Mouse (Mus musculus) kidney, adult 11 months (tissue): ENCODE data around the gene Primpol.

ENCODE experiments used
- DNase-seq: peaks from one replicate; pipeline ENCODE4 v3.0.0; 2022

The Primpol gene

DNA sequence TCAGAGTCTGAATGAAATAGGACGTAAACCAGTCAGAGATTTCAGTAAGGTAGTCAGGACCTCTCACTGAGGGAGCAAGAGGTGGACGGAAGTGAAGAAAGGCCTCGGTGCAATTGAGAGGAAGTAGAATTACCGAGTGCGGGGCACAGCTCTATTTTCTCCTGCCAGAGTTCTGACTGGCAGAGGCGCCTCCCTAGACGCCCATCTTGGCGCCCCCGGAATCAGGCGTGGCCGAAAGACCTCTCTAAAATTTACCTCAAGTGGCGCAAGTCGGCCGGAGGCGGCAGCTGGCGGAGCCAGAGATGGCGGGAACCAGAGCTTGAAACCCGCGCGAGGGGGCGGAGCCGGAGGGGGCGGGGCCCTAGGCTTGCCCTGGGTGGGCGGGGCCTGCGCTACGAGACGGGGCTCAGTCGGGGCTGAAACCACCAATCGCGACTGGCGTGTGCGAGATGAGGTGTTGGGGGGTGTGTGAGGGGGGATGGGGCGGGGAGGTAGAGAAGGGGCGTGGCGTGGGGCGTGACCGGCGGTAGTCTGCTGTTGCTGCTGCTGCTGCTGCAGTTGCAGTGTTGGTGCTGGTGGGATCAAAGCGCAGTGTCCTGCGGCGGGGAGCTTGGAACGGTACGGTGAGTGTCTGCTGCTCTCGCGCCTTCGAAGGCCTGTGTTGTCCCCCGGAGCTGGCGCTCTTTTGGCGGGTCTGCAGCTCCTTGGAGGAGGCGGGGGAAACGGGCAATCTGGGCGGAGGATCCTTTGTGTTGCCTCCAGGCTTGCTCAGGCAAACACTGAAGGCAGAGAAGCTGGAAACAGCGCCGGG lies at the start of gene Primpol, which contains the start of gene Casp3:
Gene Primpol, minus strand, starts transcription at position 334 of the 811 bp plus-strand sequence.
Gene Casp3, plus strand, starts transcription at position 413 of the 811 bp plus-strand sequence.
- peak; percentile 94 for DNase-seq

DNA sequence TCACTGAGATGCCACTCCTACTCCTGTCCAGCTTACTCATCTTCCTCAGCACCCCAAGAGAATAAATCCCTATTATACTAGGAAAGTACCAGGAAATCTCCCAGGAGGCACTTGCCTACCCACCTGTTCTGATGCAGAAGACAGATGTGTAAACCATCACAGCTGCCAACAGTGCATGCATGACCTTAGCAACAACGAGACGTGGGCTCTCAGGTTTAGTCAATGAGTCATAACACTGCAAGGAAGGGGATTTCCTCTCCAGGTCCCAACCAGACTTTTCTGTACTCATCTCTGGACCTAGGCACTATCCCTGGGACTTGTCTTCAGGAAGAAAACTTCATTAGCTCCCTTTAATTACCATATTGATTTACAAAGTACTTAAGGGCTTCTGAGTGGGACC lies 38.9 kb upstream of the Primpol start:
- no peak for DNase-seq

DNA sequence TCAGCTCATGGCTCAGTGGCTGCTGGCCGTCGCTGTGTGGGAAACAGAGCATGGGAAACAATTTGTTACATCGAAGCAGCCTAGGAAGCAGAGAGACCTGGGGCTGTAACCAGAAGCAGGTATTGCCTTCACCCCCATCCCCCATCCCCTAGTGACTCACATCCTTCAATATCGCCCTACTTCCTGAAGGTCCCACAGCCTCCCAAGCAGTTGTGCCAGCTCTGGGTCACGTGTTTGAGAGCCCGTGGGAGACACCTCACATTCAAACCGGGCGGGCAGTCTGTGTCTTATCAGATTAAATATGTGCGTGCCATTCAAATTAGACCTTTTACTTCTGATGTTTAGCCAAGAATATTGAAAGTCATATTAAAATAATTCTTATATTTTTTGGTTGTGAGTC lies 34.9 kb upstream of the Primpol start:
- peak; percentile 39 for DNase-seq

DNA sequence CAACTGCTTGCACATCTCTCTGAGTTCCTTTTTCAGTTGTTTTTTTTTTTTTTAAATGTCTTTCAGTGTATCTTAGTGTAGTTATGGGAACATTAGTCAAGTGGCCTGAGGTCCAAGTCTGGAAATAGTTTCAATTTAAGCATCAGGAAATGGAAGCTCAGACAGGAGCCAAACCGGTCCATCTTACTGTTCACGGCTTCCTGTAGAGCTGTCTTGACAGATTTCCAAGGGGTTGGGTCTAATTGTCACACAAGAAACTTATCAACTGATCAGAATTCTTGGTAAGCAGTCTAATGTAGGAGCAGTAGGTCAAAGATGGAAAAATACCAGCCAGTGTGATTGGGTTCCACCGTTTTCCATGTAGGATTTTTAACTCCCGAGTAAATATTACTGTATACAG lies 31.4 kb upstream of the Primpol start:
- peak; percentile 34 for DNase-seq

DNA sequence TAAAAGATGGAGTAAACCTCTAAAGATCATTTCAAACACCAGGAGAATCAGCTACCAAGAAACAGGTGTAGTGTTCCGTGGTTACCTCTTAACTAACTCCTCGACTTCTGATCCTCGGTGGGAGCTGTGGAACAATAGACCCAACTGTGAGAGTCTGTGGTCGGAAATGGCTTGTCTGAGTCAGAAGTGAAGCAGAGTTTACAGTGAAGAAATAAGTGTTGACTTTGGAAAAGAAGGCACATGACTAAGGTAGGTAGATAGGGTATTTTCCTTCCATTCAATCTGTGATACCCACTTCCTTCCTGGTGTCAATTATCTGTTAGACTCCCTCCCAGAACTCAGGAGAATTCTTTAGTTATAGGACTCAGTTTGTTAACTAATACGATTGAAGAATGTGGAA lies 24.3 kb upstream of the Primpol start:
- DNase-seq, result no peak

DNA sequence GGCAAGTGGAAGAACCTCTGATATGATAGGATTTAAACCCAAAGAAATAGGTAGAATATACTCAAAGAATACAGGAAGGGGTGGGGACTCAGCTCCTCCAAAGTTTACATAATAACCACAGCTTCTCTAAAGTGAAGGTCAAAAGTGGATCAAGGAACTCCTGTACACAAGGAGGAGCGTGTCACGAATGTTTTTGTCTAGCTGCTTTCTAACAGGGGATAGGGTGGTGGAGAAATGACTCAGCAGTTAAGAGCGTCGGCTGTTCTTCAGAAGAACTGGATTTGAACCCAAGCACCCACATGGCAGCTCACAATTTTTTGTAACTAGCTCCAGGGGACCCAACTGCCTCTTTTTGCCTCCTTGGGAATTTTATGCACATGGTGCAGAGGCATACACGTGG lies 22.8 kb upstream of the Primpol start:
- DNase-seq, result no peak

DNA sequence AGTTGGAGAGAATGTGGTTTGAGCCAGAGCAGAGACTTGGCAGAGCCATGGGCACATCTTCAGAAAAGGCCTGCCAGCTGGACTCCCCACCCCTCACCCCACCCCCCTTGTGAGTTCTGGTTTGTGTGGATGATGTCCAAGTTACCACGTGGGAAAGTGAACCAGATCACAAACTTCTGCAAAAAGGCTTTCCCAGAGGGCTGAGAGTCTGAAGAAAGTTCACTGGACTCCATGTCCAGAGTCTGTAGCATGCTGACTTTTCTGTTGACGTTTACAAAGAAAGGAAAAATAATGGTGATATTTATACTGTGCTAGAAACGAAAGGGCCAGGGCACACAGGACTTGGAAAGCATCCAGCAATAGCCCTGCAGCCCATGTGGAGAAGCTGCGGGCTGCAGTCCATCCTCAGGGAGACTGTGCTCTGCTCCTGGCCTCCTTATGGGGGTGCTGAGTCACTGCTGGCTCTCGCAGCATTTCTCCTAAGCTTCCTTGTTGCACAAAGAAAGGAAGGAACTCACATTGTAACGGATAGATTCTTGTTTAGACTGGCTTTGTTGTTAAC lies 22.1 kb upstream of the Primpol start:
- peak; percentile 52 for DNase-seq

DNA sequence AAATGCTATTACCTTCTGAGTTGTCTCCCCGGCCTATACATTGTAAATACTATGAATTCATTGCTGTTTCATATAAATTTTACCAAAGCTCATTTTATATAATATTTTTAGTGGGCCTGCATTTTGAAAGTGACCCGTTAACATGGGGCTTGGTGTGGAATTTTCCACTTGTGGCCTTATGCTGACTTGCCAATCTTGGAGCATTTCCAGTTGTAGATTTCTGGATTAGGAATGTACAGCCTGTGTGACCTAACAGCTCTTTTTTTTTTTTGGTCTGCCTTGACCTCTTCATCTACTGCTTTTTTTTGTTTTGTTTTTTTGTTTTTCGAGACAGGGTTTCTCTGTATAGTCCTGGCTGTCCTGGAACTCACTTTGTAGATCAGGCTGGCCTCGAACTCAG lies 13.9 kb upstream of the Primpol start:
- DNase-seq, result no peak

DNA sequence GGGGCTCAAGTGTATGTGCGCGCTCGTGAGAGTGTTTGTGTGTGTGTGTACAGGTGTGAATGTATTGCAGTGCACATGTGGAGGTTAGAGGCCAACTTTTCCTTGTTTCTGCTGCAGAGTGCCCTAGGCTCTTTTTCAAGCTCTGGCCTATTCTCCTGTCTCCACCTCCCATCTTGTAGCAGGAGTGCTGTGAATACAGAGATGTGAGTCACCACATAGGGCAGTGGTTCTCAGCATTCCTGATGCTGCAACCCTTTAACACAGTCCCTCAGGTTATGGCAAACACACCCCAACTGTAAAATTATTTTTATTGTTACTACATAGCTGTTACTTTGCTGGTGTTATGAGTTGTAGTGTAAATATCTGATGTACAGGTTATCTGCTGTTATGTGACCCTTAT lies 13.4 kb upstream of the Primpol start:
- no peak for DNase-seq

DNA sequence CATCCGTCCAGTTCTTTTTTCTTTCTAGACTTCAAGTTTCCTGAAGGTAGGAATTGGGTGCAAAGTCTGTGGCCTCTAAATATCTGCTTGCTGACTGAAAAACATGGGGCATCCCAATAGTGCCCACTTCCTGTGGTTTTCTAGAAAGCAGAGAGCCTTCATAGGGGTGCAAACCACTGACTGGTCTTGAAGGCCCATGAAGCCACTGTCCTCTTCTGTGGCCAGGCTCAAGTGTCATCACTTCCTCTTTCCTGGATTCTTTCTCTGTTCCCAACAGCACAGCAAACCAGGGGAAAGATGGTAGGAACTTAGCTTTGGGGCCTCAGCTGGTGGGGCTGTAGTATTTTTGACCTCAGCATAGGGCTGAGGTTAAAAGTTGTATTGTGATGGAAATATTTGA lies 11.6 kb upstream of the Primpol start:
- no peak for DNase-seq

DNA sequence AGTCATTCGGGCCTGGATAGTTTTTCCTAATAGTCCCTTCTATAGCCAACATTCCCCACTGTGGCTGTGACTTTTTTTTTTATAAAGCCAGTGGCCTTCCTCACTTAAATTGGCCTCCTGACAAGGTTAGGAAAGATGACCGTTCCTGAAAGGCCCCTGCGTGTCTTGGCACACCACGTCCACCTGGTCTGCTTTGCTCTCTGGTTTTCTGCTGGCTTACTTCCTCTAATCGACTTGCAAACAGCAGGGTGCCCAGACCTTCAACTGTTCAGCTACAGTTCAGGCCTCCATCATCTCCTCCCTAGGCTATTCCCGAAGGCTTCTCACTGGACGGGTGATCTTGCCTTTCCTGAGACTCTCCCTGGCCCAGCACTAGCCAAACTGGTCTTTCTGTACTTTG lies 10.9 kb upstream of the Primpol start:
- peak; percentile 22 for DNase-seq

DNA sequence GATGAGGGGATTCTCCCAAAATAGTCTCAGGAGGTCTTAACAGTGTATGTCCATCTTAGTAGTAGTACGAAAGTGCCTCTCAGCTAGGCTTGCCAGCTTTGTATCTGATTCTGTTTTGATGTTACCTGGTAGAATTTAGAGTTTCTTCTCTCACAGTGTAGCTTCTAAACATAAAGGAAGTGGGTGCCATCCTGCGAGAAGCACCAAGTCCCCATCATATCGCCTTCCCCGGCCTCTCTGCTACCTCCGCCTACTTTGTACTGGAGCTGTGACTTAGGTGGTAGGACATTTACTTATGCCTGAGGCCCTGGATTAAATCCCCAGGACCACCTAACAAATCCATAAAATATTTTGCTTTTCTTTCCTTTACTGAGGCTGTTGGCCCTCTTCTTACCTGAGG lies 9.6 kb upstream of the Primpol start:
- no peak for DNase-seq

DNA sequence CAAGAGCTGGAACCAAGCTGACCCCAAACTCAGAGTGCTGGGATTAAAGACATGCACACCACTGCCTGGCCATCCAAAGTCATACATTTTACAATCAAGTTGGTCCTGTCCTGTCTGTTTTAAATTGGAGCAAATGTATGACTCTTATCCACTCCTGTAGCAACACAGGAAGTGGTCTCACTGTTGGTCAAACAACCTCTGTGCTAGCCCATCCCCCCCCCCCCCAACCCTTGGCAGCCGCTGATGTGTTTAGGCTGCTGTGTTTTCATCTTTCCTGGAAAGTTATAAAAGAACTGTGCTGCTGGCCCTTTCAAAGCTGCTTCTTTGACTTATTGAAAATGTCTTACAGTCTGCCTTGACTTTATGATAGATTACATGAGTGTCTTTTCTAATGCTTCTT lies 8.2 kb upstream of the Primpol start:
- no peak for DNase-seq

DNA sequence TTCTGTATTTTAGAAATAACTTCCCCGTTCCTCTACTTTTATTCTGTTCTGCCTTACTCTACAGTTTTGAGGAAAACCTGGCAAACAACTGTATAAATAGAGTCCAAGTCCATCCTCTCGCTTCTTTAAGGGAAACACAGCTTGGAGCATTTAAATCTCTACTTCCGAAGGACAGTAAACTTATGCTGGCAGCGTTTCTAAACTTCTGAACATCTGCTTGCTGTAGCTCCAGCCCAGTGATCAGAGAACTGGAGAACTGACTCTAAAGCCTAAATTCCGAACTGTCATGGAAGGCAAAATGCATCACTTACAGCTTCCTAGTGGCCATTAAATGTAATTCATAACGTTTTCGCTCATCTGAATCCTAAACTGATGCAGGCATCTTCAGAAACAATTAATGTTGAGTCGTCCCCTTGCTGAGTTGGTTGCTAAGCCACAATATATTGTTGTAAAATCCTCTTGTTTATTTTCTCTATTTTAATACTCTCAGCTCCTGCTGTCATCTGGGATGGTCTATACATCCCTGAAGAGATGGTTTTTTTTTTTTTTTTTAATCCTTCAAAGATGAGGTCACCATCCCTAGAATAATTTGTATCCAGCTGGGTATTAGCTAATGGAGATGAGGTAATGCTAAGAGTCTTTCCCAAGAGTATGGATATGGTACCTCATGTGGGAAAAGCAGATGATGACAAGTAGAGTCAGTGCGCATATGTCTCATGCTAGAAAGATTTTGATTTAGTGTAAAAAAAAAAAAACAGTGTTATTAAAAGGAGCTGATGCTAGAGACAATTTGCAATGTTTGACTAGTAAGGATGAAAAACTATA lies 5.6 kb upstream of the Primpol start:
- no peak for DNase-seq

DNA sequence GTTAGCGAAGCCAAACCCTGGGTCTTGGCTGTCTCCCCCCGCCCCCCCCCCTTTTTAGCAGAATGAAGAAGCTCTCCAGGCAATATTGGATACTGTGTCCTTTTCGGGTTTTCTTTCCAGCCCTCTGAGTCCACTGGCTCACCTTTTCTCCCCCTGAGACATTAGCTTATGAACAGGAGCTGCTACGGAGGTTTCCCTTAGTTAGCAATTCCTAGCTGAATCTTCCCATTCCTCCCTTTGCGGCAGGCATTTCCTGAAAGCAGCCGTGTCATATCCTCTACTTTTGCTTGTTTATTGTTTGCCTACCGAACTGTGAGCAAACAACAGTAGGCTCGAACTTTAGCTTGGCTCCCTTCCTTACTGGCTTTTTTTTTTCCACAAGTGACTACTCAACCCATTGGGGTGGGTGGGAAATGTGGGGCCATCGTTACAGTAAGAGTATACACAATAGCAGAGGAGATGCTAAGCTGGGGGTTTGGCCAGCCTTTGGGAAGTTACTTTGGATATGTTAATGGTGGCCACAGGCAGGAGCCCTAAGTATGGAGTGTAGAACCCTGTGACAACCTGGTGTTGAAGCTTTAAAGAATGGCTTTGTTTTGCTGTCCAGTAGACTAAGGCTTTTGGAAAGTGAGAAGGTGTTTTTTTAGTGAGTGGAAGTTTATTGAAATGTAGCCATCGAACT lies 1.8 kb upstream of the Primpol start:
- no peak for DNase-seq

DNA sequence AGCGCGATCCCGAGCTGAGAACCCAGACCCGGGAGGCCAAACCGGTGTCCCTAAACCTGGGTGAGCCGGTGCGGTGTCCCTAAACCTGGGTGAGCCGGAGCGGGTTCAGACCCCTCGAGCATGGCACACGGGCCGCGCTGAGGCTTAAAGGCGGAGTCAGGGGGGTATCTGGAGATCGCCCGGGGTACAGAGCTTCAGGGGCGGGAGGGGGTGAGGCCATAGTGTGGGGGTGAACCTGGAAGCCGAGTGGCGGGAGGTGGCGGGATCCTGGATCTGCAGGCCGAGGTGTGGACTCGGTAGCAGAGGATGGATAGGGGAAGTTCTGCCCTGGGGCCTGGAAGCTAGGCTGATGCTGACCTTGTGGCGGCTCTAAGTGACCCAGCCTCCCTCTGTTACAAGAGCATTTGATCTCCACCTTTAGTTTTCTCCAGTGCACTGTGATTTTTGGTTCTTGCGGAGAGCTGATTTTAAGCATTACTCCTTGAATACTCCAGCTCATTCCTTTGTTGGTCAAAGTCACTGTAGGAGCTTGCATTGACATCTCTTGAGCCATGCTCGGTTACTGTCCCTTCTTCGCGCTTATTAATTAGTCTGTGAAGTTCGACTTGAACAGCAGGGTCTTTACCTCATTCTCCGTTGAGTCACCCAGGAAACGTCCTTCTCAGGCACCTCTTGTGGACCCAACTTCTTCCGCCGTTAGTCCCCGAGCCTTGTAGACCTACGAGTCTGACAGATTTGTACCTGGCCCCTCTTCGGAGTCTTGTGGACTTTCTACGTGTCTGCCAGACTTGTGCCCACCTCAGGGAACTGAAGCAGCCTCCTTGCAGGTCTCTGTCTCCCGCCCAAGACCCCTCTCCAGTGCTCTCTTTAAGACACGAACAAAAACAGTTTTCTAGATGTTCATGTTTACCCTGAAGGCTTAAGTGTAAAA lies 943 bp upstream of the Primpol start:
- DNase-seq, result no peak

DNA sequence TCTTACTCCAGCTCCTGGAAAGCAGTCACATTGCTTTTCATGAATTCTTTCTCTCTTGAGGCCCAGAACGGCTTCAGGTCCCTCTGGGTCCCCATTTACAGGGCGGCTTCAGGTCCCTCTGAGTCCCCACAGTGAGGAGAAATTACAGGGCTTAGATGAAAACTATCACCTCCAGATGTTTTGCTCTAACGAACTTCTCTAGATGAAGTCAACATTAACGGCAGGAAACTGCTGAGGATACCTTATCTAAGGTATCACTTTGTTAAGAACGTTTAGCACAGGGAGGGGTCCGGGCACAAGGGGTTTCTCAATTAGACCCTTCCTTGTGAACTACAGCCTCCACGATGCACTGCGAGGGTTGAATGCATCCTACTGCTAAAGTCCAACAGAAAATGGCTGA lies 1.1 kb downstream of the Primpol start:
- no peak for DNase-seq

DNA sequence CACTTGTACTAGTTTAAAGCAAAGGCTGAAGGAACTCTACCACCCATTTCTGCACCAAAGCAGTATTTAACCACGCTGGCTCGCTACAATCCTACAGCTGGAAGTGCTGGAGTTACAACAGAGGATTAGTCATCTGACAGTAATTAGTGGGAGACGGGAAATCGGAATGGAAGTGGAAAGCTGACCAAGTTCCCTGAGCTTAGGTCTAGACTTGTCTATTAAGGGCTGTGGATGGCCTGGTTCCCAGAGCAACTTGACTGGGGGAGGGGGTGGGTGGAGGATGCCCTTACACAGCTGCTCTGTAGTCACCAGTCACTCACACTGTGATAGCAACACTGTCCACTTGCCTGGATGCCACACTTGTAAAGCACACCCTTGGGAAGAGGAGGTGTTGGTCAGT lies 3.6 kb downstream of the Primpol start:
- DNase-seq, result no peak

DNA sequence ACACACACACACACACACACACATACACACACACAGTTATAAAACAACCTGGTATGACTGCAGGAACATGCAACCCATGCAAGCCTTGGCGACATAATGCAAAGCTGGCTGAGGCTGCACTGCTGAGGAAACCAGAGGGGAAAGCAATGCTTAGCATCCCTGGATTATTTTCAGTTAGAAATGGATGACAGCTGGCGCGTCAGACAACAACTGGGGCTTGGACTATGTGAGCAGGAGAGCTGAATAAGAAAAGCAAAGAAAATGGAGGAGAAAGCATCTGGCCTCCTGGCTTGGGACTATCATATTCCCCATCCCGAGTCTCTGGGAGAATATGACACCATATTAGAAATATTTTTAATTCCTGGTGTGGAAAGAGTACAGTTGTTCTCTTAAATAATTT lies 4.1 kb downstream of the Primpol start:
- no peak for DNase-seq

DNA sequence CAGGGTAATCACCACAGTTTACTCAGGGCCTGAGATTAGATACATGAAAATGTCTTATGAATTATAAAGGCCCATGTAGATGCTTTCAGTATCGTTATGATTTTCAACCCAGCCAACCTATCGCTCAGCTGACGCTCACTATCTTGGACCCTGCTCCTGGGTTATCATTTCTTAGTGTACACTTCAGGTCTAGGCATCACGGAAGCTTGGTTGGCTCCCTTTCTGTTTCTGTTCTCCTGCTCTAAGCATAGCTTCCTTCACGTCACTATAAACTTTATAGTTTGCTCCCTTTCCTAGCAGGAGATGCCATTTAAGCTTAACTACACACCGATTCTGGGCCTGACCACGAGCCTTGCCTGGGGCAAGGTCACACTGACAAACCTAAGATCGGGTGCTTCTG lies 5.5 kb downstream of the Primpol start:
- no peak for DNase-seq

DNA sequence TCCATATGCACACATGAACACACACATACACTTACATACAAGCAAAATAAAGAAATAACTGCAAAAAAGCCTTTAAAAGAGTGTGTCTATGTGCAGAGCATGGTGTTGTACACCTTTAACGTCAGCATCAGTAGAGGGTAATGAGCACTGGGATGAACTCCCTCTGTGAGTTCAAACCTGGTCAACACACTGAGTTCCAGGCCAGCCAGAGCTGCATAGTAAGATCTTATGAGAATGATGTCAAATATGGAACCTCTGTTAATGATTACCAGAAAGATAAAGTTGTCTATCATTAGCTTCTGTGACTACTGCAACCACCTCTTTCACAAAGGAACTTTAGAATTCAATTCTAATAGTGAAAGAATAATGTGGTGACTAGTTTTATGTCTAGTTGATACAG lies 10.1 kb downstream of the Primpol start:
- no peak for DNase-seq

DNA sequence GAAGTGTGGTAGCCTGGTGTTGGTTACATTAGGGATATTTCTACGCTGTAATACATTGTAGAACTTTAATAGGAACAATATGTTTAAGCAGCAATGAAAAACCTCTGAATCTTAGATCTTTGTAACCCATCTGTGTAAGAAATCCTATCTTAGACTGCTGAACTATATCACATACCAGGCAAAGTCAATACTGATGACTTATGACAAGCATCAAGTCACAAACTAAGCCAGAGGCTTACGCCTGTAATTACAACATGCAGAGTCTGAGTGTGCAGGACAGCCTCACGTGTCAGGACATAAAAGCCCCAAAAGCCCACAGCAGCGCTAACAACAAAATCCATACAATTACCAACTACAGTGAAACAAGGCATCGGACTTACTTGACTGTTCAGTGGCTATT lies 13.4 kb downstream of the Primpol start:
- no peak for DNase-seq
